Mouse (Mus musculus): ENCODE measurements around the gene Babam1.
A peak's percentile ranks its signal among the peaks of the same experiment; 100 is the strongest.
"Not testable (repeated sequence)": the region's sequence is repeated elsewhere in the genome, so short reads cannot be mapped to it uniquely, and the experiment has no call there.

The Babam1 gene

GRCm38 (mm10) chr8:71406099-71407015, 9.7 kb downstream of the Babam1 start:
- no peak for DNase-seq (ENCODE audit: low spot score in 2 of 2)

DNA sequence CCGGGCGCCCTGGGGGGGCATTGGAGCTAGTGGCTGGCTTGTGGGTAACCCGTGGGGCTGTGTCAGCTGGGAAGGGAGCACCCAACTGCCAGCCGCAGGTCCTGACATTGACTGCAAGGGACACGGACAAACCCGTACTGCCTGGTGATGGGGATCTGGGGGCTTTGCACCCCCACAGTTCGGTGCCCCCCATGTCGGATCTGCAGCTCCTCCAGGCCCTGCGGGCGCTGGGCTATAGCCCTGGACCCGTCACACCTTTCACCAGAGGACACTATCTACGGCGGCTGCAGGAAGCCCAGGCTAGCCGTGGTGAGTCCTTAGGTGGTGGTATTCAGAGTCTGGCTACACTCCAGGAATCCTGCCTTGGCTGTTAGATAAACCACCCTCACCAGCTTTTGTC, 10.8 kb downstream of the Babam1 start:
- DNase-seq (ENCODE audit: low spot score in 2 of 2), result no peak

GRCm38 (mm10) chr8:71408231-71408630, 11.6 kb downstream of the Babam1 start:
- DNase-seq (ENCODE audit: low spot score in 2 of 2), result no peak

DNA sequence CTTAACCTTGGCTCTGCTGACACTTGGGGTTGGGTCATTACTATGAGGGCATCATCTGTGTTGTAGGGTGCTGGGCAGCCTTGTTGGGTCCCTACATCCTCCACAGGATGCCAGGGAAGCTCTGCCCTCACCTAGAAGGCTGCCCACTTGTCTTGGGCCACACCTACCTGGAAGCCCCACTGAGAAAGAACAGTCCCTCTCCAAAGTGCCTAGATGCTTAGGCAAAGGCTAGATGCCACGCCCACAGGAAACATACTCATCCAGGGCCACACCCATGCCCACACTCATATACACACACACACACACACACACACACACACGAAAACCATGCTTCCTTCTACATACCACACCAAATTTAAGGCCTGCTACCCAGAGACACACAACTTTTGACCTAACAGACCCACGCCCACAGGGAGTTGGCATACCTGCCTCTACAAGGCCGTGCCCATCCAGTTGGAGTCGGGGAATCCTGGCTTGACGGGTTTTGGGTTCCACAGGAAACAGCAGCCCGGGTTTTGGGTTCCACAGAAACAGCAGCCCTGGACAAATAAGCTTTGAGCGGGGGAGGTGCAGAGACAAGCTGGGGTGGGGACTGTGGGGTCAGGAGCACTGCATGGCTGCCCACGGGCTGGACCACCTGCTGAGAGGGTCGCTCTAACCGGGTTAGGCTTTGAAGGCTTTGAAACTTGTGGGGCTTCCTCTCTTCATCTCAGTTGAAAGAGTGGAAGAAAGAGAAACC, 15.0 kb downstream of the Babam1 start:
- no peak for DNase-seq (ENCODE audit: low spot score in 2 of 2)

- DNase-seq (ENCODE audit: low spot score in 2 of 2), result no peak
These were observed 25.5 kb downstream of the Babam1 start for GRCm38 (mm10) chr8:71422121-71422520.

- not testable (repeated sequence) for DNase-seq (ENCODE audit: low spot score in 2 of 2)
These were observed 36.3 kb downstream of the Babam1 start for GRCm38 (mm10) chr8:71432935-71433334.

DNA sequence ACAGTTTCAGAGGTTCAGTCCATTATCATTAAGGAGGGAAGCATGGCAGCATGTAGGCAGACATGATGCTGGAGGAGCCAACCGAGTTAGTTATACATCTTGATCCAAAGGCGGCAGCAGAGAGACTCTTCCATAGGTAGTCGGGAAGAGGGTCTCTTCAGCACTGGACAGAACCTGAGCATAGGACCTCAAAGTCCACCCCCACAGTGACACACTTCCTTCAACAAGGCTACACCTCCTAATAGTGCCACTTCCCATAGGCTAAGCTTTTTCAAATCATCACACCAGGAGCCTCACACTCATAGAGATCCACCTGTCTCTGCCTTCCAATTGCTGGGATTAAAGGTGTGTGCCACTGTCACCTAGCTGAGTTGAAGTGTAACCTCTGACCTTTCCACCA, 40.4 kb downstream of the Babam1 start:
- DNase-seq (ENCODE audit: low spot score in 2 of 2), result no peak

DNA sequence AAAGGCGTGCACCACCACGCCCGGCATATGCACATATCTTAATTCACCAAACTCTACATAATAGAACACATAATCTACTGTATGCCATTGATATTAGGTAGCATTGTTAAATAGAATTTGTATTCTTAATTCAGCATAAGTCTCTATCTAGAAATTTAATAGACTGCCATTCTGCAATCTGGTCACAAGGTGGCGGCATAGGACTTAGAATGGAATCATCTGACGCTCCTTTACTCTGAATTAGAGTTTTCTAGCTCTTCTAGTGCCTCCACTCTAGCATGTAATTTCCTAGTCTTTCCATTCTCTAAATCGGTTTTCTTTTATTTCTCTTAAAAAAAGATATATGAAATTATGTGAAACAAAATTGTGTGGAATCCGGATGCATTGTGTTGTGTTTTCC, 44.7 kb downstream of the Babam1 start:
- peak in 1 of 2 experiments; percentile 22 for DNase-seq (ENCODE audit: low spot score in 2 of 2)

GRCm38 (mm10) chr8:71445096-71445495, 48.4 kb downstream of the Babam1 start:
- no peak for DNase-seq (ENCODE audit: low spot score in 2 of 2)

GRCm38 (mm10) chr8:71451337-71451736, 54.7 kb downstream of the Babam1 start:
- DNase-seq (ENCODE audit: low spot score in 2 of 2), result no peak

DNA sequence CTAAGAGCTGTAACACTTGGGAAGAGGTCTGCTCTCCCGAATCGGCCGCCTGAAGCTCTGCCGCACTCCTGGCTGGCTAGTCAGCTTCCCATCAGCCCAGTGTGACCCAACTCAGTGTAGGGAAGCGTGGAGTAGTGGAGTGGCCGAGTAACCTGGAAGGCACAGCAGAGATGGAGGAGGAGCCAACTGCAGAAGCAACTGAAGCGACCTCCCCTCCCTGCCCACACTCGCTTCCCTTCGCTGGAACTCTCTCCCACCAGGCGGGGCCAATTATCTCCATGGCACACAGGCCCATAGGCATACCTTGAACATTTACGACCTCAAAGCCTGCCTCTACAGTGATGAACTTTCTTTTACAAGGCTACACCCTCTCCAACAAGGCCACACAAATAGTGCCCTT, 55.1 kb downstream of the Babam1 start:
- DNase-seq (ENCODE audit: low spot score in 2 of 2), result no peak

- DNase-seq (ENCODE audit: low spot score in 2 of 2), result no peak
These were observed 56.0 kb downstream of the Babam1 start for GRCm38 (mm10) chr8:71452669-71453068.

Data from frontal cortex, postnatal 14 days (tissue).